Mouse (Mus musculus): ENCODE measurements around the gene Cdkal1. TPM values are rescaled to one million over a fixed set of nuclear protein-coding genes. Genes with fewer than 3 reads are reported as not detected.

Gene Cdkal1
- polyA plus RNA-seq, 1 experiment from 2014 or later: 29.9 TPM

GRCm38 (mm10) chr13:29414470-29414869, 441.0 kb downstream of the Cdkal1 start:
- Histone ChIP-seq H3K4me1 (peaks cover 4% of the 10 kb centered on the region; the same call in 1 of the 2 replicates), H3K36me3 (no peaks in the 10 kb centered on the region), H3K9ac (no peak overlapping the region), H3K27ac (no peak overlapping the region), H3K4me2 (no peak overlapping the region), H3K27me3 (replicated peaks) (no peaks in the 10 kb centered on the region), H3K4me3 (replicated peaks) (no peak overlapping the region), H3K9me3 (no peaks in the 10 kb centered on the region)
- no peak for ATAC-seq (ENCODE audit: insufficient read depth, low FRiP score, low read depth)
- WGBS: 44% methylated on average over 3 of the region's 3 CpGs

DNA sequence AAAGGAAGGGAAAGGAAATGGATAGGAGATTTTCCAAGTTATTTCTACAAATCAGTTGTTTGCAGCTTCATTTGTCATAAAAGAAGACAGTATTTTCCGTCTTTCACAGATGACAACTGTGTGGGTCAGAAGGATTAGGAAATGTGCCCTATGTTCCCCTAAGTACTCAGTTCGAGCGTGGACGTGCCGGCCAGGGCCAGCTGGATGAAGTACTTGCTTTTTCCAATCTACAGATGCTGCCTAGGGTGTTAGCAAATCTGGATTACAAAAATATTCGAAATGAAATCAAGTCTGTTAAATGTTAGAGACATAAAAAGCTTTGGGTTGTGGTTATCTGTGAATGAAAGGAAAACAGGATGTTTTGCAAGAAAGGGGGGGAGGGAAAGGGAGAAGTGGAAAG, 444.3 kb downstream of the Cdkal1 start:
- Histone ChIP-seq H3K27me3 (replicated peaks) (no peaks in the 10 kb centered on the region), H3K4me3 (replicated peaks) (no peak overlapping the region), H3K4me1 (no peaks in the 10 kb centered on the region), H3K4me2 (no peak overlapping the region), H3K9ac (no peak overlapping the region), H3K9me3 (no peaks in the 10 kb centered on the region), H3K36me3 (no peaks in the 10 kb centered on the region), H3K27ac (no peak overlapping the region)
- 75% methylated on average over 6 of the region's 6 CpGs for WGBS
- no peak for ATAC-seq (ENCODE audit: insufficient read depth, low FRiP score, low read depth)

- H3K4me1 ChIP-seq: no peaks in the 10 kb centered on the region
- WGBS: 81% methylated on average over 1 of the region's 1 CpGs
Observed at GRCm38 (mm10) chr13:29407619-29408018, 447.9 kb downstream of the Cdkal1 start.

GRCm38 (mm10) chr13:29405316-29405715, 450.2 kb downstream of the Cdkal1 start:
- ATAC-seq (ENCODE audit: insufficient read depth, low FRiP score, low read depth): no peak

More at GRCm38 (mm10) chr13:29407619-29408018, 447.9 kb downstream of the Cdkal1 start:
- Histone ChIP-seq H3K9ac (no peak overlapping the region), H3K27ac (no peak overlapping the region), H3K4me3 (replicated peaks) (no peak overlapping the region), H3K27me3 (replicated peaks) (no peaks in the 10 kb centered on the region), H3K36me3 (no peaks in the 10 kb centered on the region), H3K9me3 (no peaks in the 10 kb centered on the region), H3K4me2 (no peak overlapping the region)
- ATAC-seq (ENCODE audit: insufficient read depth, low FRiP score, low read depth): no peak

GRCm38 (mm10) chr13:29403217-29403616, 452.3 kb downstream of the Cdkal1 start:
- no peak overlapping the region for H3K27ac ChIP-seq
- H3K9me3 ChIP-seq: no peaks in the 10 kb centered on the region
- no peak overlapping the region for H3K4me3 ChIP-seq (replicated peaks)
- no peak for ATAC-seq (ENCODE audit: insufficient read depth, low FRiP score, low read depth)
- WGBS: 86% methylated on average over 5 of the region's 5 CpGs
- H3K36me3 ChIP-seq: no peaks in the 10 kb centered on the region
- no peak overlapping the region for H3K9ac ChIP-seq
- no peaks in the 10 kb centered on the region for H3K4me1 ChIP-seq
- H3K27me3 ChIP-seq (replicated peaks): no peaks in the 10 kb centered on the region
- H3K4me2 ChIP-seq: no peak overlapping the region

More at GRCm38 (mm10) chr13:29405316-29405715, 450.2 kb downstream of the Cdkal1 start:
- Histone ChIP-seq H3K4me2 (no peak overlapping the region), H3K27me3 (replicated peaks) (no peaks in the 10 kb centered on the region), H3K4me3 (replicated peaks) (no peak overlapping the region), H3K36me3 (no peaks in the 10 kb centered on the region), H3K9ac (no peak overlapping the region), H3K27ac (no peak overlapping the region), H3K4me1 (no peaks in the 10 kb centered on the region), H3K9me3 (no peaks in the 10 kb centered on the region)
- 63% methylated on average over 5 of the region's 5 CpGs for WGBS

- Histone ChIP-seq H3K9me3 (no peaks in the 10 kb centered on the region), H3K4me2 (no peak overlapping the region), H3K27ac (no peak overlapping the region), H3K36me3 (no peaks in the 10 kb centered on the region), H3K9ac (no peak overlapping the region), H3K4me1 (no peaks in the 10 kb centered on the region), H3K27me3 (replicated peaks) (no peaks in the 10 kb centered on the region), H3K4me3 (replicated peaks) (no peak overlapping the region)
- ATAC-seq (ENCODE audit: insufficient read depth, low FRiP score, low read depth): no peak
- WGBS: 70% methylated on average over 3 of the region's 3 CpGs
Observed at GRCm38 (mm10) chr13:29402526-29403040, 452.9 kb downstream of the Cdkal1 start.

- Histone ChIP-seq H3K27me3 (replicated peaks) (no peaks in the 10 kb centered on the region), H3K9me3 (no peaks in the 10 kb centered on the region), H3K27ac (no peak overlapping the region), H3K4me2 (no peak overlapping the region), H3K36me3 (no peaks in the 10 kb centered on the region), H3K9ac (no peak overlapping the region), H3K4me1 (no peaks in the 10 kb centered on the region), H3K4me3 (replicated peaks) (no peak overlapping the region)
- ATAC-seq (ENCODE audit: insufficient read depth, low FRiP score, low read depth): no peak
- 75% methylated on average over 5 of the region's 5 CpGs for WGBS
Observed at GRCm38 (mm10) chr13:29399908-29400307, 455.6 kb downstream of the Cdkal1 start.

DNA sequence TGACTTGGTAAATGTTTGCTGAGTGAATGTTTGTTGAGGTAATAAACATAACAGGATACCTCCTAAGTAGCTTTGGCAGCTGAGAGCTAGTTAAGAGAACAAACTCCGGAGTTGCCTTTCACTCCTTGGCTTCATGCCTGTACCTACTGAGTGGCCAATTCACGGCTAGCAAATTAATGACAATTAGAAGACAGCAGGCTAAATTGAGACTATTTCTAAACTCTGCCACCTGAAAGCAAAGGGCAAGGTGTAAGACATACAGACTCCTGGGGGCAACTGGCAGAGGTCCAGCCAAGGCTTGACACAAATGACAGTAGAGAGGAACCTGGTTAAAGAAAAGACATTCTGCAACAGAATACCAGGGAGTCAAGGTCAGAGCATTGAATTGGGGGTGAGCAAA, 457.0 kb downstream of the Cdkal1 start:
- Histone ChIP-seq H3K27ac (no peak overlapping the region), H3K4me2 (no peak overlapping the region), H3K9me3 (no peaks in the 10 kb centered on the region), H3K9ac (no peak overlapping the region), H3K4me1 (no peaks in the 10 kb centered on the region), H3K36me3 (no peaks in the 10 kb centered on the region), H3K27me3 (replicated peaks) (no peaks in the 10 kb centered on the region), H3K4me3 (replicated peaks) (no peak overlapping the region)
- ATAC-seq (ENCODE audit: insufficient read depth, low FRiP score, low read depth): no peak
- 69% methylated on average over 2 of the region's 2 CpGs for WGBS

- no peak overlapping the region for H3K9ac ChIP-seq
- 66% methylated on average over 4 of the region's 4 CpGs for WGBS
- no peaks in the 10 kb centered on the region for H3K27me3 ChIP-seq (replicated peaks)
- no peaks in the 10 kb centered on the region for H3K9me3 ChIP-seq
- no peak for ATAC-seq (ENCODE audit: insufficient read depth, low FRiP score, low read depth)
- no peak overlapping the region for H3K4me3 ChIP-seq (replicated peaks)
- H3K36me3 ChIP-seq: no peaks in the 10 kb centered on the region
- no peak overlapping the region for H3K4me2 ChIP-seq
- no peak overlapping the region for H3K27ac ChIP-seq
- no peaks in the 10 kb centered on the region for H3K4me1 ChIP-seq
Observed at GRCm38 (mm10) chr13:29395694-29396093, 459.8 kb downstream of the Cdkal1 start.

- H3K36me3 ChIP-seq: no peaks in the 10 kb centered on the region
- no peaks in the 10 kb centered on the region for H3K4me1 ChIP-seq
- no peaks in the 10 kb centered on the region for H3K9me3 ChIP-seq
- ATAC-seq (ENCODE audit: insufficient read depth, low FRiP score, low read depth): no peak
- H3K27me3 ChIP-seq (replicated peaks): no peaks in the 10 kb centered on the region
- H3K4me2 ChIP-seq: no peak overlapping the region
- no peak overlapping the region for H3K27ac ChIP-seq
- no peak overlapping the region for H3K4me3 ChIP-seq (replicated peaks)
- no peak overlapping the region for H3K9ac ChIP-seq
- 77% methylated on average over 5 of the region's 5 CpGs for WGBS
Observed at GRCm38 (mm10) chr13:29390025-29390424, 465.4 kb downstream of the Cdkal1 start.

- no peak overlapping the region for H3K4me3 ChIP-seq (replicated peaks)
- no peaks in the 10 kb centered on the region for H3K36me3 ChIP-seq
- H3K4me1 ChIP-seq: no peaks in the 10 kb centered on the region
- H3K27me3 ChIP-seq (replicated peaks): no peaks in the 10 kb centered on the region
- H3K27ac ChIP-seq: no peak overlapping the region
- H3K9me3 ChIP-seq: no peaks in the 10 kb centered on the region
- WGBS: 81% methylated on average over 3 of the region's 3 CpGs
- no peak overlapping the region for H3K9ac ChIP-seq
- no peak overlapping the region for H3K4me2 ChIP-seq
- ATAC-seq (ENCODE audit: insufficient read depth, low FRiP score, low read depth): no peak
Observed at GRCm38 (mm10) chr13:29388918-29389317, 466.6 kb downstream of the Cdkal1 start.

- no peak overlapping the region for H3K9ac ChIP-seq
- no peaks in the 10 kb centered on the region for H3K27me3 ChIP-seq (replicated peaks)
- no peaks in the 10 kb centered on the region for H3K36me3 ChIP-seq
- 76% methylated on average over 2 of the region's 2 CpGs for WGBS
- ATAC-seq (ENCODE audit: insufficient read depth, low FRiP score, low read depth): no peak
- no peaks in the 10 kb centered on the region for H3K4me1 ChIP-seq
- H3K9me3 ChIP-seq: no peaks in the 10 kb centered on the region
- H3K27ac ChIP-seq: no peak overlapping the region
- H3K4me3 ChIP-seq (replicated peaks): no peak overlapping the region
- H3K4me2 ChIP-seq: no peak overlapping the region
Observed at GRCm38 (mm10) chr13:29377572-29377971, 477.9 kb downstream of the Cdkal1 start.

GRCm38 (mm10) chr13:29371916-29372315, 483.6 kb downstream of the Cdkal1 start:
- Histone ChIP-seq H3K4me1 (no peaks in the 10 kb centered on the region), H3K36me3 (no peaks in the 10 kb centered on the region), H3K27me3 (replicated peaks) (no peaks in the 10 kb centered on the region), H3K9me3 (no peaks in the 10 kb centered on the region), H3K4me2 (no peak overlapping the region), H3K4me3 (replicated peaks) (no peak overlapping the region), H3K9ac (no peak overlapping the region), H3K27ac (no peak overlapping the region)
- WGBS: 60% methylated on average over 3 of the region's 3 CpGs
- ATAC-seq (ENCODE audit: insufficient read depth, low FRiP score, low read depth): no peak

Data from stomach, embryonic 15.5 days (tissue).